Mouse (Mus musculus) midbrain, embryonic 12.5 days (tissue): ENCODE data around the gene Loxl3. TPM values are rescaled to one million over a fixed set of nuclear protein-coding genes. Genes with fewer than 3 reads are reported as not detected.

Experiments
- ATAC-seq: fragments of 200-750 bp; cut with Nextera tagmentation; 2 replicates; pipeline ENCODE4 v1.8.0; 2017; ENCODE audit warnings: low read depth, moderate TSS enrichment, moderate library complexity; ENCODE audit not compliant: low FRiP score
- H3K27ac ChIP-seq: fragments of 300-500 bp; sonication (generic); replicated peaks from 2 replicates; pipeline ENCODE4 v1.5.1; 2016; ENCODE audit warnings: mild to moderate bottlenecking
- H3K27me3 ChIP-seq: fragments of 300-500 bp; sonication (generic); 2 replicates; pipeline ENCODE4 v1.6.1; 2016; ENCODE audit warnings: mild to moderate bottlenecking
- H3K36me3 ChIP-seq: fragments of 300-500 bp; sonication (generic); 2 replicates; pipeline ENCODE4 v1.6.1; 2016
- H3K4me1 ChIP-seq: fragments of 300-500 bp; sonication (generic); 2 replicates; pipeline ENCODE4 v1.6.1; 2016
- H3K4me2 ChIP-seq: fragments of 300-500 bp; sonication (generic); replicated peaks from 2 replicates; pipeline ENCODE4 v1.6.1; 2016; ENCODE audit warnings: mild to moderate bottlenecking, moderate library complexity
- H3K4me3 ChIP-seq: fragments of 300-500 bp; sonication (generic); 2 replicates; pipeline ENCODE4 v1.5.1; 2016; ENCODE audit warnings: mild to moderate bottlenecking
- H3K9ac ChIP-seq: fragments of 300-500 bp; sonication (generic); replicated peaks from 2 replicates; pipeline ENCODE4 v1.6.1; 2016; ENCODE audit warnings: mild to moderate bottlenecking, moderate library complexity
- H3K9me3 ChIP-seq: fragments of 300-500 bp; sonication (generic); 2 replicates; pipeline ENCODE4 v1.6.1; 2016; ENCODE audit warnings: mild to moderate bottlenecking
- WGBS: fragments of 180-500 bp; shearing (Covaris S2); methylation state at CpG from one replicate; pipeline ENCODE4 v1.1.7; 2016; 5-methylcytosine and 5-hydroxymethylcytosine counted together
- microRNA counts: library from miRNA; unstranded; fragments of <30 nt; microRNA quantifications from one replicate; lab custom pipeline; 2017
- microRNA-seq: library from miRNA; unstranded; fragments of <30 nt; microRNA quantifications from one replicate; pipeline ENCODE4, GENCODE M21; 2017
- polyA plus RNA-seq: library from polyadenylated mRNA; unstranded; fragments of >200 nt; fragmentation: Nextera tagmentation; extraction: Ambion mirVana; gene quantifications from 2 replicates; pipeline ENCODE4 v1.2.1, GENCODE M21; 2016

The Loxl3 gene
- polyA plus RNA-seq, 1 experiment from 2014 or later = 14.7 TPM

- Histone ChIP-seq H3K36me3 (no peaks in the 10 kb centered on the region), H3K27ac (no peak overlapping the region), H3K27me3 (peaks cover 37% of the 10 kb centered on the region), H3K9ac (no peak overlapping the region), H3K9me3 (no peaks in the 10 kb centered on the region), H3K4me2 (no peak overlapping the region), H3K4me1 (peaks cover 13% of the 10 kb centered on the region), H3K4me3 (no peak overlapping the region)
- no peak for ATAC-seq
- WGBS = 63% methylated on average over 2 of the region's 2 CpGs
These were observed 64.4 kb downstream of the Loxl3 start for GRCm38 (mm10) chr6:83098411-83098810.

- peak within 1 kb of the TSS; percentile 81 for H3K27ac ChIP-seq
- peak; percentile 84 for ATAC-seq
- H3K9me3 ChIP-seq = no peaks in the 10 kb centered on the region
- peak within 1 kb of the TSS; percentile 100 for H3K4me2 ChIP-seq
- peak within 1 kb of the TSS; percentile 75 for H3K4me3 ChIP-seq
- H3K27me3 ChIP-seq = peaks cover 24% of the 10 kb centered on the region
- no peaks in the 10 kb centered on the region for H3K36me3 ChIP-seq
- peaks cover 14% of the 10 kb centered on the region for H3K4me1 ChIP-seq
- H3K9ac ChIP-seq = peak within 1 kb of the TSS; percentile 81
- WGBS = 1% methylated on average over 25 of the region's 25 CpGs
These were observed 67.3 kb downstream of the Loxl3 start, which contains the start of the genes Ccdc142 and Gm42688 for GRCm38 (mm10) chr6:83101316-83101687. Gene Ccdc142, plus strand, starts transcription at chr6:83101601. Gene Gm42688, plus strand, starts transcription at chr6:83101617.

- Histone ChIP-seq H3K4me1 (peaks cover 14% of the 10 kb centered on the region), H3K4me2 (peak overlapping the region; percentile 100), H3K9me3 (no peaks in the 10 kb centered on the region), H3K36me3 (0 out of 2 replicates have a peak, but pooled peaks cover 1% of the 10 kb centered on the region), H3K9ac (peak overlapping the region; percentile 81), H3K27me3 (peaks cover 22% of the 10 kb centered on the region), H3K27ac (peak overlapping the region; percentile 81), H3K4me3 (peak overlapping the region; percentile 75)
- peak; percentile 82 for ATAC-seq
- under 1% methylated on average over 74 of the region's 74 CpGs for WGBS
These were observed 67.9 kb downstream of the Loxl3 start for GRCm38 (mm10) chr6:83101688-83102556.

MicroRNAs within 50 kb of the gene (microRNA counts, 519-probe panel; counts per million panel counts)
- not detected for microRNA mmu-miR-3470a+mmu-miR-3470b (lab: Ali Mortazavi, UCI)

Small RNAs within 50 kb of the gene (microRNA-seq; reads per million reads assigned to microRNA genes)
- not detected for gene Mir3470a
- gene Mir7040 = not detected

Other genes with a start within 250 kb of the Loxl3 start
- 6.4 and 7.4 TPM in 2 replicates for gene Sema4f, start 94.4 kb upstream of the Loxl3 start, polyA plus RNA-seq
- 0.09 and 0.12 TPM in 2 replicates for gene M1ap, start 87.3 kb upstream of the Loxl3 start, polyA plus RNA-seq
- gene Dok1, start 702 bp upstream of the Loxl3 start, polyA plus RNA-seq = 5.8 and 8.3 TPM in 2 replicates
- gene Aup1, start 20.3 kb downstream of the Loxl3 start, polyA plus RNA-seq = 150 and 159 TPM in 2 replicates
- 63.2 and 63.9 TPM in 2 replicates for gene Htra2, start 21.1 kb downstream of the Loxl3 start, polyA plus RNA-seq
- 0.93 and 1.1 TPM in 2 replicates for gene Dqx1, start 23.7 kb downstream of the Loxl3 start, polyA plus RNA-seq
- not detected in 2 replicates for gene Tlx2, start 36.1 kb downstream of the Loxl3 start, polyA plus RNA-seq
- 41.2 and 42.2 TPM in 2 replicates for gene Pcgf1, start 43.7 kb downstream of the Loxl3 start, polyA plus RNA-seq
- gene Lbx2, start 52.2 kb downstream of the Loxl3 start, polyA plus RNA-seq = 0.45 TPM in 1 of 2 replicates, not detected in the other
- 4.7 and 5.0 TPM in 2 replicates for gene Ccdc142, start 67.4 kb downstream of the Loxl3 start, polyA plus RNA-seq
- 3.9 and 4.3 TPM in 2 replicates for gene Gm42688, start 67.4 kb downstream of the Loxl3 start, polyA plus RNA-seq
- 122 and 129 TPM in 2 replicates for gene Mrpl53, start 74.9 kb downstream of the Loxl3 start, polyA plus RNA-seq
- gene Mogs, start 81.3 kb downstream of the Loxl3 start, polyA plus RNA-seq = 34.9 and 42.6 TPM in 2 replicates
- 210 and 223 TPM in 2 replicates for gene Wbp1, start 87.4 kb downstream of the Loxl3 start, polyA plus RNA-seq
- gene Ino80b, start 91.3 kb downstream of the Loxl3 start, polyA plus RNA-seq = 18.4 and 19.4 TPM in 2 replicates
- 31.9 and 39.5 TPM in 2 replicates for gene Rtkn, start 101.3 kb downstream of the Loxl3 start, polyA plus RNA-seq
- gene Wdr54, start 122.2 kb downstream of the Loxl3 start, polyA plus RNA-seq = 11.2 and 13.3 TPM in 2 replicates
- gene 1700003E16Rik, start 122.2 kb downstream of the Loxl3 start, polyA plus RNA-seq = 2.6 and 2.7 TPM in 2 replicates
- gene Dctn1, start 131.7 kb downstream of the Loxl3 start, polyA plus RNA-seq = 148 and 156 TPM in 2 replicates
- 0.52 and 0.62 TPM in 2 replicates for gene Slc4a5, start 185.7 kb downstream of the Loxl3 start, polyA plus RNA-seq